Mouse (Mus musculus) embryonic facial prominence, embryonic 13.5 days (tissue): ENCODE results near the gene Hist1h4k. TPM values are rescaled to one million over a fixed set of nuclear protein-coding genes. Genes with fewer than 3 reads are reported as not detected.
"Not testable (repeated sequence)": the region's sequence is repeated elsewhere in the genome, so short reads cannot be mapped to it uniquely, and the experiment has no call there.

Source experiments
- ATAC-seq: fragments of 200-750 bp; cut with Nextera tagmentation; 2 replicates; pipeline ENCODE4 v1.8.0; 2017; ENCODE audit warnings: low read depth; ENCODE audit not compliant: insufficient number of reproducible peaks, insufficient read depth, low FRiP score, low TSS enrichment
- H3K27ac ChIP-seq: fragments of 300-500 bp; sonication (generic); 2 replicates; pipeline ENCODE4 v1.5.1; 2015; ENCODE audit warnings: moderate library complexity, mild to moderate bottlenecking, inconsistent platforms
- H3K27me3 ChIP-seq: fragments of 300-500 bp; sonication (generic); 2 replicates; pipeline ENCODE4 v1.6.1; 2015; ENCODE audit warnings: mild to moderate bottlenecking, inconsistent platforms
- H3K36me3 ChIP-seq: fragments of 300-500 bp; sonication (generic); 2 replicates; pipeline ENCODE4 v1.6.1; 2015; ENCODE audit warnings: mild to moderate bottlenecking, inconsistent platforms
- H3K4me1 ChIP-seq: fragments of 300-500 bp; sonication (generic); 2 replicates; pipeline ENCODE4 v1.6.1; 2015; ENCODE audit warnings: inconsistent platforms
- H3K4me2 ChIP-seq: fragments of 300-500 bp; sonication (generic); 2 replicates; pipeline ENCODE4 v1.6.1; 2015; ENCODE audit warnings: moderate library complexity, mild to moderate bottlenecking, inconsistent platforms
- H3K4me3 ChIP-seq: fragments of 300-500 bp; sonication (generic); 2 replicates; pipeline ENCODE4 v1.5.1; 2015; ENCODE audit warnings: mild to moderate bottlenecking, inconsistent platforms
- H3K9ac ChIP-seq: fragments of 300-500 bp; sonication (generic); 2 replicates; pipeline ENCODE4 v1.6.1; 2015; ENCODE audit warnings: mild to moderate bottlenecking, inconsistent platforms
- H3K9me3 ChIP-seq: fragments of 300-500 bp; sonication (generic); 2 replicates; pipeline ENCODE4 v1.6.1; 2016; ENCODE audit warnings: inconsistent platforms
- WGBS: fragments of 180-500 bp; shearing (Covaris S2); methylation state at CpG from one replicate; pipeline ENCODE4 v1.1.7; 2015; ENCODE audit warnings: mixed read lengths; 5-methylcytosine and 5-hydroxymethylcytosine counted together
- polyA plus RNA-seq: library from polyadenylated mRNA; unstranded; fragments of >200 nt; fragmentation: Nextera tagmentation; extraction: Ambion mirVana; gene quantifications from 2 replicates; pipeline ENCODE4 v1.2.1, GENCODE M21; 2015

Hist1h4k gene
- polyA plus RNA-seq, 1 experiment from 2014 or later, result 3.0 TPM

DNA sequence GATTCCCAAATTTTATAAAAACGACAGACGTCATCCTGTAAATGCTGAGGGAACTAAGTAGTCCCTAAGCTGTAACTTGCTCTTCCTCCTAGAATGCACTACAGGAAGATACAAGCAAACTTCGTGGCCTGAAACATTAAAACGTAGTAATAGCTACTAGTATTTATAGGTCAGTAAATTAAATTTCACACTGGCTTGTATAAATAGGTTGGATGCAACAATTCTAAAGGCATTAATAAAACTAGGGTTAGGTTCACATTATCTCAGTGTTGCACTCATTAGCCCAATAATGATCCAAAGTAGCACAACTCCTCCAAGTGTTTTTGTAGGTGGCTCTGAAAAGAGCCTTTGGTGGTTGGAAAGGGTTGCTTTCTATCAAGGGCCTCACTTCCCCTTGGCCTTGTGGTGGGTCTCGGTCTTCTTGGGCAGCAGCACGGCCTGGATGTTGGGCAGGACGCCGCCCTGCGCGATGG lies 2.8 kb upstream of the Hist1h4k start:
- Histone ChIP-seq H3K4me2 (peak overlapping the region; percentile 77), H3K27ac (peak overlapping the region; percentile 95), H3K9ac (peak overlapping the region; percentile 80), H3K36me3 (no peaks in the 10 kb centered on the region), H3K4me1 (peaks cover 13% of the 10 kb centered on the region), H3K27me3 (no peaks in the 10 kb centered on the region), H3K4me3 (peak overlapping the region; percentile 49), H3K9me3 (no peaks in the 10 kb centered on the region)
- 1% methylated on average over 10 of the region's 10 CpGs for WGBS
- ATAC-seq, result no peak

GRCm38 (mm10) chr13:21752356-21752755 lies 2.1 kb upstream of the Hist1h4k start:
- 34% methylated on average over 3 of the region's 3 CpGs for WGBS
- Histone ChIP-seq H3K9me3 (no peaks in the 10 kb centered on the region), H3K27ac (peak overlapping the region; percentile 95), H3K4me1 (peaks cover 16% of the 10 kb centered on the region), H3K4me2 (peak overlapping the region; percentile 77), H3K9ac (peak overlapping the region; percentile 55; the same call in 1 of the 2 replicates), H3K27me3 (no peaks in the 10 kb centered on the region), H3K4me3 (peak overlapping the region; percentile 14), H3K36me3 (no peaks in the 10 kb centered on the region)
- ATAC-seq, result no peak

DNA sequence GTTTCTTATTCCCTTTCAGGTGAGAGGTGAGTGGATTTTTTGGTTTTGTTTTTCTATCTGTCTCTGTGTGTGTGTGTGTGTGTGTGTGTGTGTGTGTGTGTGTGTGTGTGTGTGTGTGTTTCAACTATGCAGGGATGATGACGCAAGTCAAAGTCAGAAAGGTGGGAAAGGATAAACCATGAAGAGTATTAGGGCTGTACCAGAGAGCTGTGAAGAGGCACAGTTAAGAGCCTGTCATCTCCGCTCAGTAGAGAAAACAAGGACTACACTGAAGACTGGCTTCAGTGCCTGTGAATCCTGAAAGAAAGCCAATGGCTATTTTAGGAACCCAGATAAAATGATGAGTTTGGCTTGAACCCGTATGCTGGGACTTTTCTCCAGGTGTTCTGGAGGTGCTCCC lies 1.5 kb upstream of the Hist1h4k start:
- 77% methylated on average over 3 of the region's 3 CpGs for WGBS
- Histone ChIP-seq H3K36me3 (no peaks in the 10 kb centered on the region), H3K4me1 (peaks cover 18% of the 10 kb centered on the region), H3K9me3 (no peaks in the 10 kb centered on the region), H3K27me3 (no peaks in the 10 kb centered on the region), H3K9ac (peak overlapping the region; percentile 55; the same call in 1 of the 2 replicates), H3K27ac (peak overlapping the region; percentile 95), H3K4me2 (peak overlapping the region; percentile 77; the same call in 1 of the 2 replicates), H3K4me3 (no peak overlapping the region)
- ATAC-seq, result no peak

DNA sequence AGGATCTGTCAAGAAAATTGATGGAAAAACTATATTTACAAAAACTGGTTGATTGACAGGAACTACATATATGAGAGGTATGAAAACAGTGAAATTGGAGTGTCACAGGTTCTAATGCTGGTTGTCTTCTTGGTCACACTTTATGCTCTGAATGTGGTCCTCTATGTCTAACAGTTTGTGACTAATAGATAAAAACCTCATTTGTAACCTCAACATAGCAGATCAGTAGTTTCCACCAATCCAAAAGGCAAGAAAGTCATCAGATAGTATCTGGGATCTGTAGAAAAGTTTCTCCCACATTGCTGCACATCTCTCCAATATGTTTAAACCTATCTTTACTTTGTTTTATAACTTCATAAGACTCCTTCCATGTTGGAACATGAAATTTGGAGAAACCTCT lies 1.1 kb upstream of the Hist1h4k start:
- H3K4me2 ChIP-seq, result no peak overlapping the region

DNA sequence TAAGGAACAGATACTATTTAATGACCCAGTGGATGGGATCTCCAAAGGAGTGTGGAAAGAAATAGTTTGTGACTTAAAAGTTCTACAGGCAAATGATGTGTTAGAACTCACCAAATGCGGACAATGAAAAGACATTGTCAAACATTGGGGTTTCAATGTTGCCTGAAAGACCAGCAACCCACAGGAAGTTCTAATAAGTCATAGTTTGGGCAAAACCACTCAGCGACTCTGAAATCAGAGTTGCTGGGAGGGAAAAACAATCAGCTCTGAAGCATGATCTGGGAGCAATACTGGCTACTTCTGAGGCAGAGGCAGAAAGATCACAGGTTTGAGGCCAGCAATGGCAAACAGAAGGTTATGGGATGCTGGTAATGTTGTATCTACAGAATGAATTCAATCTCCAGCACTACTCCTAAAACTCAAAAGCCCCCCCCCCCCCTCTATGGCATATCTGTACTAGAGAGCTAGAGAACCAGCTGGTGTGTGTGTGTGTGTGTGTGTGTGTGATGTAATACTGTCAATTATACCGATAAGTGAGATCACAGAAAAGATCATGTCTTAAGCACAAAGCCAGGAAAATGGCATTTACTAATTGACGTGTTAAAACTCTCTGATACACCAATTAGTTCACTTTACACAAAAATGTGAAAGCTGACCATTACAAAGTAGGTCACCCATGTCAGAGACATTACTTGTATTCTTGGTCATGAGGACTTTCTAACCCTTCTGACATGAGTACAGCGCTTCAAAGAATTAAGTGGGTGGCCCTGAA lies 732 bp downstream of the Hist1h4k start:
- peaks cover 18% of the 10 kb centered on the region for H3K4me1 ChIP-seq
- H3K27me3 ChIP-seq, result no peaks in the 10 kb centered on the region
- peak overlapping the region; percentile 79 for H3K9ac ChIP-seq
- H3K4me2 ChIP-seq, result peak overlapping the region; percentile 84
- H3K27ac ChIP-seq, result peak overlapping the region; percentile 98
- H3K36me3 ChIP-seq, result no peaks in the 10 kb centered on the region
- no peaks in the 10 kb centered on the region for H3K9me3 ChIP-seq
- H3K4me3 ChIP-seq, result peak overlapping the region; percentile 58
- 5% methylated on average over 5 of the region's 5 CpGs for WGBS
- no peak for ATAC-seq

More for the DNA sequence above, 1.1 kb upstream of the Hist1h4k start:
- no peaks in the 10 kb centered on the region for H3K9me3 ChIP-seq
- H3K27ac ChIP-seq, result peak overlapping the region; percentile 95; the same call in 1 of the 2 replicates
- no peak overlapping the region for H3K9ac ChIP-seq
- peaks cover 18% of the 10 kb centered on the region for H3K4me1 ChIP-seq
- H3K36me3 ChIP-seq, result no peaks in the 10 kb centered on the region
- no peak for ATAC-seq
- H3K4me3 ChIP-seq, result no peak overlapping the region
- no peaks in the 10 kb centered on the region for H3K27me3 ChIP-seq

DNA sequence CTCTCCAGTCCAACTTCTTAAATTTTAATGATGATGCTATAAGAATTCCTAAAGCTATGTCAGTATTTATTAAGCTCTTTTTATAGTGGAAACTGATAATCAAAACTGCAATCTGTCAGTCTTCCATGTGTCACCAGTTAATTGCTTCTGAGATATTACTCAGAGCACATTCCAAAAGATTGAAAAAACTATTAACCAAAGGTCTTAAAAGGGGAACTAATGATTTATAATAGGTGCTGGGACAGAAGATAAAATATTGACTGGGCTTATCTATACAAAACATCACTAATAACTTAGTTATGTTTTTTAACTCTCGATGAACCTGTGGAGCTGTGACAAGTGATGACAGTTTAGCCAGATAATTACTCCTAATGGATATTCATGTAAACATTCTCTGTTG lies 5.3 kb downstream of the Hist1h4k start:
- no peaks in the 10 kb centered on the region for H3K9me3 ChIP-seq
- no peak overlapping the region for H3K4me2 ChIP-seq
- H3K4me3 ChIP-seq, result no peak overlapping the region
- H3K4me1 ChIP-seq, result peaks cover 8% of the 10 kb centered on the region; the same call in 1 of the 2 replicates
- no peak for ATAC-seq
- H3K36me3 ChIP-seq, result no peaks in the 10 kb centered on the region
- H3K27me3 ChIP-seq, result no peaks in the 10 kb centered on the region
- H3K9ac ChIP-seq, result no peak overlapping the region
- WGBS, result 87% methylated on average over 1 of the region's 1 CpGs
- no peak overlapping the region for H3K27ac ChIP-seq

DNA sequence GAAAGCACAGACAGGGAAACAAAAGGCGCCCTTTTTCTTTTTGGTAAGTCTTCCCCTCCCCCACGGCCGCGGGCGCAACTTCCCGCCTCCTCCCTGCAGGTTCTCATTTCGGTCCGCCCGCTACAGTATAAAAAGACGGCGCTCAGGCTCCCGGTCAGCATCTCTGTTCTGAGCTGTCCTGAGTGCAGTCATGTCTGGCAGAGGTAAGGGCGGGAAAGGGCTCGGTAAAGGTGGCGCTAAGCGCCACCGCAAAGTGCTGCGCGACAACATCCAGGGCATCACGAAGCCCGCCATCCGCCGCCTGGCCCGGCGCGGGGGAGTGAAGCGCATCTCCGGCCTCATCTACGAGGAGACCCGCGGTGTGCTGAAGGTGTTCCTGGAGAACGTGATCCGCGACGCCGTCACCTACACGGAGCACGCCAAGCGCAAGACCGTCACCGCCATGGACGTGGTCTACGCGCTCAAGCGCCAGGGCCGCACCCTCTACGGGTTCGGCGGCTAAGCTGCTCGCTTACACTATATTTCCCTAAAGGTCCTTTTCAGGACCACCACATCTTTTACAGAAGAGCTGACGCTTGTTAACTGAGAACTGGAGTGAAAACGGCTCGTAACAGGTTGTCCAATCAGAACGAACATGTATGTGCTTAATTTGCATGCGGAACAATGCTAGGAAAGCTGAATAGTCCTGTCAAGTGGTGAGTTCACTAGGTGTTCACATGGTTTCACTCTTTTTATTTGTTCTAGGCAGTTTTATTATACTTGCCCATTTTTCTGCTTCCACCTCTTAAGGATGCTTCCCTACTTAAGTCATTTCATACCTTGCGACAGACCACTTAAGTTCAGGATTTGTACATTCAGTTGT lies 15.2 kb downstream of the Hist1h4k start, which contains the start of gene Hist1h4j:
Hist1h4j (plus strand) TSS at position 159 of the 862 bp plus-strand sequence.
- not testable (repeated sequence) for H3K27me3 ChIP-seq
- WGBS, result under 1% methylated on average over 39 of the region's 56 CpGs

DNA sequence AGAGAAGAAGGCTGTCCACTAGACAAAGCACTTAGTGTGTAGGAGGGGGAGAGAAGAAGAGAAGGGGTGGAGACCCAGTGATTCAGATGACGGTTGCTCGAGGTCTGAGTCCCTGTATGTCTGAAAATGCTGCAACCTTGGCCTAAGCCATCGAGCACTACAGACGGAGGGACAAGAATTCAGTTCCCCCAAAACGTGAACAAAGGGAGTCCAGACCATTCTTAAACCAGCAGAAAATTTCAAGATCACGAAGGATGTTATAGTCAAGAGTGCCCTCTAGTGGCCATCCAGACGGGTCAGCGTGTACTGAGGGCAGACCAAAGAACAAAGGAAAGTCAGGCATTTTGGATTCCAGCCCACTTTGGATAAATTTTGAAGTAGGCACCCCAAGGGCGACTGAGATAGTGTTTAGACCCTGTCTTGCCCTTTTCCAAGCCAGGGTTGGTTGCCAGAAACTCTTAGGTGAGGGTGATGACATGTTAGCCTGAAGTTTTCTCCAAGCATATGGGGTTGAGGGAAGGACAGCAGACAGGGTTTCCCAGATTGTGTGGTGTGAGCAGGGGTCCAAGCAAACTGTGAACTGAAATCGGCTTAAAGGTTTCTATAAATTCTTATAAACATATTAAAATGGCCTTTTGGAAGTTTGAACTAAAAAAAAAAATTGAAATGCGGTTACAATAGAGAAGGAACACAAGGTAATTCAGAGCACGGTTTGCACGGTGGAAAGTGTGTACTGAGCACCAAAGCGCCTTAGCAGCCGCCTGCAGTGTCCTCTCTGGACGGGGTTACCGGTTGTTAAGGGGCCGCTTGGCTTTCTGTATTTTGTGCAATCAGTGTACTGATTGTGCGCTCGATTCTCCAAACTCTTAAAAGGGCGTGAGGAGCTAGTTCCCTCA lies 16.0 kb downstream of the Hist1h4k start:
- under 1% methylated on average over 21 of the region's 21 CpGs for WGBS
- H3K27ac ChIP-seq, result peak overlapping the region; percentile 99
- ATAC-seq, result peak; percentile 72; the same call in 1 of the 2 replicates
- peak overlapping the region; percentile 53 for H3K4me3 ChIP-seq
- H3K4me1 ChIP-seq, result peaks cover 12% of the 10 kb centered on the region
- no peaks in the 10 kb centered on the region for H3K27me3 ChIP-seq
- H3K9me3 ChIP-seq, result no peaks in the 10 kb centered on the region
- H3K36me3 ChIP-seq, result no peaks in the 10 kb centered on the region
- H3K4me2 ChIP-seq, result peak overlapping the region; percentile 66
- H3K9ac ChIP-seq, result peak overlapping the region; percentile 80

More for the DNA sequence above, 15.2 kb downstream of the Hist1h4k start, which contains the start of gene Hist1h4j:
- peak; percentile 90 for ATAC-seq
- peak within 1 kb of the TSS; percentile 53 for H3K4me3 ChIP-seq
- peak within 1 kb of the TSS; percentile 99 for H3K27ac ChIP-seq
- not testable (repeated sequence) for H3K9me3 ChIP-seq, H3K36me3 ChIP-seq
- peaks cover 12% of the 10 kb centered on the region for H3K4me1 ChIP-seq
- peak within 1 kb of the TSS; percentile 80 for H3K9ac ChIP-seq
- H3K4me2 ChIP-seq, result peak within 1 kb of the TSS; percentile 66

DNA sequence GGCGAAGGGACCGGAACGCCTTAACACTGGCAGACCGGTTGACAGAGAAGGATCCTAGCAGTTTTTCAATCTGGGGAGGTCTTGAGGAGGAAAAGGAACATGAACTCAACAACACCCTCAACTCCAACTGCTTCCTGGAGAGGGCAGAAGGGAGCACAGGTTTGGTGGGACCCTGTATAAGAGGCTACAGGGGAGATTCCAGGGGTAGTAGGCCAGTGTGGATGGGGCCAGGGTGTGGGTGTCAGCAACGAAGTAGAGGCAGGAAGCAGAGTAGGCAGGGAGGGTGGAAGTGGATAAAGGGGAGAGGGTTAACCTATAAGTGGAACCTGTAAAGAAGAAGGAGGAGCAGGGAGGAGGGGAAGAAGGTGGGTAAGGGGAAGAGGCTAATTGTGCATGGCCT lies 16.8 kb downstream of the Hist1h4k start:
- Histone ChIP-seq H3K36me3 (no peaks in the 10 kb centered on the region), H3K4me2 (no peak overlapping the region), H3K27me3 (no peaks in the 10 kb centered on the region), H3K9me3 (no peaks in the 10 kb centered on the region), H3K9ac (no peak overlapping the region), H3K4me3 (no peak overlapping the region), H3K27ac (peak overlapping the region; percentile 99), H3K4me1 (peaks cover 12% of the 10 kb centered on the region; the same call in 1 of the 2 replicates)
- 65% methylated on average over 5 of the region's 5 CpGs for WGBS
- no peak for ATAC-seq

GRCm38 (mm10) chr13:21729544-21729943 lies 20.8 kb downstream of the Hist1h4k start:
- no peaks in the 10 kb centered on the region for H3K9me3 ChIP-seq
- H3K27me3 ChIP-seq, result no peaks in the 10 kb centered on the region
- H3K9ac ChIP-seq, result no peak overlapping the region
- ATAC-seq, result no peak
- H3K36me3 ChIP-seq, result no peaks in the 10 kb centered on the region
- peaks cover 5% of the 10 kb centered on the region; the same call in 1 of the 2 replicates for H3K4me1 ChIP-seq
- H3K27ac ChIP-seq, result no peak overlapping the region
- H3K4me2 ChIP-seq, result no peak overlapping the region
- 39% methylated on average over 1 of the region's 1 CpGs for whole genome bisulfite sequencing
- H3K4me3 ChIP-seq, result no peak overlapping the region
